In genomic region chr2:6186913-6187312, GRCm38 (mm10) we compare ENCODE assay signal across 27 mouse cellular contexts. TPM values are rescaled to one million over a fixed set of nuclear protein-coding genes. Genes with fewer than 3 reads are reported as not detected.
DNase-seq lines count a peak whose midpoint lies in the region; ATAC-seq lines count a peak whose summit lies in the region.
"Had no signal": no experiment of that assay in that cellular context is flagged by ENCODE, and none has a peak within 500 bp of the region (broad histone marks: within the 10 kb centered on the region; RNA-seq: fewer than 3 reads in every experiment).

No protein-coding gene starts in this region.

- WGBS in hindbrain, embryonic 11.5 days: 59% methylated on average over 4 of the region's 4 CpGs
- 57% methylated on average over 4 of the region's 4 CpGs for WGBS in hindbrain, embryonic 10.5 days
- WGBS in midbrain, embryonic 16.5 days: 45% methylated on average over 4 of the region's 4 CpGs
- WGBS in midbrain, embryonic 10.5 days: 64% methylated on average over 4 of the region's 4 CpGs
- WGBS in hindbrain, embryonic 14.5 days: 36% methylated on average over 4 of the region's 4 CpGs
- WGBS in neural tube, embryonic 15.5 days: 42% methylated on average over 4 of the region's 4 CpGs

- H3K9ac ChIP-seq in hindbrain, embryonic 11.5 days (ENCODE audit: low read depth, low read length): no peak overlapping the region
- no peak overlapping the region for H3K9ac ChIP-seq in midbrain, embryonic 16.5 days (ENCODE audit: low read depth, low read length)
- no peak overlapping the region for H3K9ac ChIP-seq in hindbrain, embryonic 14.5 days
- no peak overlapping the region for H3K9ac ChIP-seq in neural tube, embryonic 15.5 days (replicated peaks)
- H3K9ac ChIP-seq: embryonic facial prominence, embryonic 13.5 days; heart, embryonic 13.5 days; limb, embryonic 15.5 days; liver, embryonic 14.5 days; lung, embryonic 14.5 days had no signal

- peak overlapping the region; percentile 25; the same call in 1 of the 2 replicates for H3K27ac ChIP-seq in hindbrain, embryonic 11.5 days (ENCODE audit: low read depth, low read length)
- H3K27ac ChIP-seq in hindbrain, embryonic 10.5 days: no peak overlapping the region
- no peak overlapping the region for H3K27ac ChIP-seq in midbrain, embryonic 16.5 days (ENCODE audit: low read length)
- no peak overlapping the region for H3K27ac ChIP-seq in midbrain, embryonic 10.5 days (replicated peaks)
- peak overlapping the region; percentile 26 for H3K27ac ChIP-seq in hindbrain, embryonic 14.5 days
- peak overlapping the region; percentile 61; the same call in 1 of the 2 replicates for H3K27ac ChIP-seq in neural tube, embryonic 15.5 days (replicated peaks)
- H3K27ac ChIP-seq: embryonic facial prominence, embryonic 13.5 days; heart, embryonic 13.5 days; limb, embryonic 15.5 days; liver, embryonic 14.5 days had no signal

- H3K4me3 ChIP-seq in hindbrain, embryonic 11.5 days (ENCODE audit: low read depth, low read length): no peak overlapping the region
- no peak overlapping the region for H3K4me3 ChIP-seq in hindbrain, embryonic 10.5 days
- no peak overlapping the region for H3K4me3 ChIP-seq in midbrain, embryonic 16.5 days (ENCODE audit: low read depth, low read length)
- no peak overlapping the region for H3K4me3 ChIP-seq in midbrain, embryonic 10.5 days
- no peak overlapping the region for H3K4me3 ChIP-seq in hindbrain, embryonic 14.5 days (replicated peaks; ENCODE audit: low read length)
- H3K4me3 ChIP-seq in neural tube, embryonic 15.5 days (replicated peaks): no peak overlapping the region
- H3K4me3 ChIP-seq: embryonic facial prominence, embryonic 13.5 days; heart, embryonic 13.5 days; limb, embryonic 15.5 days; megakaryocyte, embryonic 14.5 days had no signal

- no peaks in the 10 kb centered on the region for H3K4me1 ChIP-seq in hindbrain, embryonic 11.5 days (replicated peaks; ENCODE audit: control insufficient read depth, insufficient read depth, low read length)
- H3K4me1 ChIP-seq in hindbrain, embryonic 10.5 days (replicated peaks): 0 out of 2 replicates have a peak, but pooled peaks cover 12% of the 10 kb centered on the region
- H3K4me1 ChIP-seq in midbrain, embryonic 16.5 days (ENCODE audit: control insufficient read depth, insufficient read depth, low read length): peaks cover 8% of the 10 kb centered on the region; the same call in 1 of the 2 replicates
- 0 out of 2 replicates have a peak, but pooled peaks cover 3% of the 10 kb centered on the region for H3K4me1 ChIP-seq in midbrain, embryonic 10.5 days
- peaks cover 11% of the 10 kb centered on the region; the same call in 1 of the 2 replicates for H3K4me1 ChIP-seq in hindbrain, embryonic 14.5 days (replicated peaks; ENCODE audit: control insufficient read depth, insufficient read depth, low read length)
- H3K4me1 ChIP-seq in neural tube, embryonic 15.5 days: peaks cover 9% of the 10 kb centered on the region
- H3K4me1 ChIP-seq: heart, embryonic 13.5 days; limb, embryonic 15.5 days had no signal

- ATAC-seq in hindbrain, embryonic 11.5 days (ENCODE audit: low FRiP score): no peak
- ATAC-seq in midbrain, embryonic 16.5 days: 0 out of 2 replicates have a peak, but pooled peaks have one; percentile 40
- ATAC-seq in hindbrain, embryonic 14.5 days (ENCODE audit: low FRiP score): no peak
- ATAC-seq in neural tube, embryonic 15.5 days (ENCODE audit: low FRiP score): peak; percentile 67
- ATAC-seq: forebrain, embryonic 14.5 days had no signal

- H3K9me3 ChIP-seq in hindbrain, embryonic 11.5 days (ENCODE audit: control insufficient read depth, low read length): no peaks in the 10 kb centered on the region
- H3K9me3 ChIP-seq in hindbrain, embryonic 10.5 days: no peaks in the 10 kb centered on the region
- H3K9me3 ChIP-seq in midbrain, embryonic 16.5 days (replicated peaks; ENCODE audit: control insufficient read depth, low read length, poor library complexity, severe bottlenecking): 0 out of 2 replicates have a peak, but pooled peaks cover 5% of the 10 kb centered on the region
- H3K9me3 ChIP-seq in midbrain, embryonic 10.5 days (replicated peaks): peaks cover 7% of the 10 kb centered on the region; the same call in 1 of the 2 replicates
- peaks cover 10% of the 10 kb centered on the region; the same call in 1 of the 2 replicates for H3K9me3 ChIP-seq in hindbrain, embryonic 14.5 days (ENCODE audit: control insufficient read depth, low read length)
- H3K9me3 ChIP-seq in neural tube, embryonic 15.5 days (replicated peaks): peaks cover 6% of the 10 kb centered on the region; the same call in 1 of the 2 replicates
- H3K9me3 ChIP-seq: limb, embryonic 15.5 days had no signal

- no peaks in the 10 kb centered on the region for H3K36me3 ChIP-seq in hindbrain, embryonic 11.5 days (ENCODE audit: control insufficient read depth, insufficient read depth, low read length)
- no peaks in the 10 kb centered on the region for H3K36me3 ChIP-seq in hindbrain, embryonic 10.5 days
- H3K36me3 ChIP-seq in midbrain, embryonic 16.5 days (ENCODE audit: control insufficient read depth, insufficient read depth, low read length): no peaks in the 10 kb centered on the region
- H3K36me3 ChIP-seq in midbrain, embryonic 10.5 days: no peaks in the 10 kb centered on the region
- H3K36me3 ChIP-seq in hindbrain, embryonic 14.5 days (replicated peaks; ENCODE audit: control insufficient read depth, insufficient read depth): no peaks in the 10 kb centered on the region
- H3K36me3 ChIP-seq in neural tube, embryonic 15.5 days: no peaks in the 10 kb centered on the region
- H3K36me3 ChIP-seq: embryonic facial prominence, embryonic 13.5 days; G1E; heart, embryonic 13.5 days; limb, embryonic 15.5 days had no signal

- no peaks in the 10 kb centered on the region for H3K27me3 ChIP-seq in hindbrain, embryonic 11.5 days (ENCODE audit: control insufficient read depth, insufficient read depth, low read length)
- H3K27me3 ChIP-seq in hindbrain, embryonic 10.5 days (ENCODE audit: insufficient read depth, poor library complexity, severe bottlenecking): 0 out of 2 replicates have a peak, but pooled peaks cover 9% of the 10 kb centered on the region
- H3K27me3 ChIP-seq in midbrain, embryonic 16.5 days (ENCODE audit: control insufficient read depth, insufficient read depth, low read depth, low read length): no peaks in the 10 kb centered on the region
- 0 out of 2 replicates have a peak, but pooled peaks cover 4% of the 10 kb centered on the region for H3K27me3 ChIP-seq in midbrain, embryonic 10.5 days (ENCODE audit: low read depth, poor library complexity, severe bottlenecking)
- no peaks in the 10 kb centered on the region for H3K27me3 ChIP-seq in hindbrain, embryonic 14.5 days (ENCODE audit: control insufficient read depth, insufficient read depth, low read length)
- no peaks in the 10 kb centered on the region for H3K27me3 ChIP-seq in neural tube, embryonic 15.5 days (replicated peaks)
- H3K27me3 ChIP-seq: CH12.LX; heart, embryonic 13.5 days; limb, embryonic 15.5 days had no signal

- no peak overlapping the region for H3K4me2 ChIP-seq in hindbrain, embryonic 11.5 days (replicated peaks; ENCODE audit: low read depth, low read length)
- H3K4me2 ChIP-seq in midbrain, embryonic 16.5 days (ENCODE audit: low read length): no peak overlapping the region
- no peak overlapping the region for H3K4me2 ChIP-seq in hindbrain, embryonic 14.5 days (replicated peaks)
- no peak overlapping the region for H3K4me2 ChIP-seq in neural tube, embryonic 15.5 days
- H3K4me2 ChIP-seq: embryonic facial prominence, embryonic 13.5 days; heart, embryonic 13.5 days; limb, embryonic 15.5 days; lung, embryonic 14.5 days had no signal

- DNase-seq in hindbrain, embryonic 11.5 days (ENCODE audit: low spot score): no peak
- DNase-seq in hindbrain, embryonic 10.5 days (ENCODE audit: low spot score): no peak
- no peak for DNase-seq in midbrain, embryonic 10.5 days (ENCODE audit: low spot score)
- no peak for DNase-seq in hindbrain, embryonic 14.5 days (ENCODE audit: low spot score)
- no peak for DNase-seq in c-Kit-positive CD71-positive TER-119-positive erythroid progenitor cells, embryonic 14.5 days (ENCODE audit: low spot score)
- DNase-seq: adrenal gland, adult 2 months; B cell, adult 2 months; cerebellum, adult 18-20 months; cerebellum, postnatal 25 days; gastrocnemius, postnatal 14 days; heart, adult 18-20 months; heart, postnatal 14 days; kidney, adult 11 months; kidney, postnatal 14 days; lung, embryonic 14.5 days; thymus, adult 18-20 months; thymus, postnatal 36 days had no signal

RNA-seq across cellular contexts. Expression of gene Echdc3, which starts 25.9 kb away (rescaled TPM):
- 2.4 and 2.6 TPM in 2 replicates for polyA plus RNA-seq in hindbrain, embryonic 11.5 days (2014; fragmentation: Nextera tagmentation; extraction: Ambion mirVana)
- 2.4 and 2.6 TPM in 2 replicates for polyA plus RNA-seq in hindbrain, embryonic 10.5 days (2016; fragmentation: Nextera tagmentation; extraction: Ambion mirVana)
- polyA plus RNA-seq in midbrain, embryonic 16.5 days (2015; fragmentation: Nextera tagmentation; extraction: Ambion mirVana): 1.1 and 1.5 TPM in 2 replicates
- 2.0 and 2.5 TPM in 2 replicates for polyA plus RNA-seq in midbrain, embryonic 10.5 days (2016; fragmentation: Nextera tagmentation; extraction: Ambion mirVana)
- polyA plus RNA-seq in hindbrain, embryonic 14.5 days (2014; fragmentation: Nextera tagmentation; extraction: Ambion mirVana): 1.1 and 1.3 TPM in 2 replicates
- 1.3 and 3.2 TPM in 2 replicates for polyA plus RNA-seq in neural tube, embryonic 15.5 days (2015; fragmentation: Nextera tagmentation; extraction: Ambion mirVana)
- polyA plus RNA-seq: G1E had no signal

RNA-seq across cellular contexts. Expression of gene Proser2, which starts 56.9 kb away (rescaled TPM):
- 2.3 and 3.4 TPM in 2 replicates for polyA plus RNA-seq in hindbrain, embryonic 11.5 days (2014; fragmentation: Nextera tagmentation; extraction: Ambion mirVana)
- polyA plus RNA-seq in hindbrain, embryonic 10.5 days (2016; fragmentation: Nextera tagmentation; extraction: Ambion mirVana): 3.4 and 4.2 TPM in 2 replicates
- 5.4 and 7.2 TPM in 2 replicates for polyA plus RNA-seq in midbrain, embryonic 16.5 days (2015; fragmentation: Nextera tagmentation; extraction: Ambion mirVana)
- polyA plus RNA-seq in midbrain, embryonic 10.5 days (2016; fragmentation: Nextera tagmentation; extraction: Ambion mirVana): 3.2 and 3.3 TPM in 2 replicates
- 6.2 and 7.7 TPM in 2 replicates for polyA plus RNA-seq in hindbrain, embryonic 14.5 days (2014; fragmentation: Nextera tagmentation; extraction: Ambion mirVana)
- polyA plus RNA-seq in neural tube, embryonic 15.5 days (2015; fragmentation: Nextera tagmentation; extraction: Ambion mirVana): 14.5 and 18.8 TPM in 2 replicates
- polyA plus RNA-seq: G1E had no signal

Comparison
In these comparisons a context has a peak if more than half of its experiments do, and no peak if none do; other contexts are left out.
1. H3K27ac ChIP-seq: peak in hindbrain, embryonic 11.5 days (single experiment), hindbrain, embryonic 14.5 days (single experiment) and neural tube, embryonic 15.5 days (single experiment); none in hindbrain, embryonic 10.5 days (single experiment), midbrain, embryonic 16.5 days (single experiment) and midbrain, embryonic 10.5 days (single experiment).
2. ATAC-seq: peak in midbrain, embryonic 16.5 days (single experiment) and neural tube, embryonic 15.5 days (single experiment); none in hindbrain, embryonic 11.5 days (single experiment) and hindbrain, embryonic 14.5 days (single experiment).